Mouse (Mus musculus) megakaryocyte, embryonic 14.5 days (primary cell): ENCODE data around the gene Agap1.

ENCODE experiments used
- FLI1 ChIP-seq: IDR thresholded peaks from 2 replicates; pipeline ENCODE4 v1.6.1; 2012; ENCODE audit warnings: low read length, inconsistent platforms, mixed read lengths
- GATA1 ChIP-seq: IDR thresholded peaks from 3 replicates; pipeline ENCODE4 v1.6.1; 2012; ENCODE audit warnings: mixed read lengths, low read length, inconsistent platforms, borderline replicate concordance

GRCm38 (mm10) chr1:89933028-89933427 lies 478.4 kb downstream of the Agap1 start:
- TF ChIP-seq GATA1 = no peak
- no peak for TF ChIP-seq FLI1
